Mouse (Mus musculus): Measurements from ENCODE around the gene Rhbdd1.

Gene Rhbdd1

DNA sequence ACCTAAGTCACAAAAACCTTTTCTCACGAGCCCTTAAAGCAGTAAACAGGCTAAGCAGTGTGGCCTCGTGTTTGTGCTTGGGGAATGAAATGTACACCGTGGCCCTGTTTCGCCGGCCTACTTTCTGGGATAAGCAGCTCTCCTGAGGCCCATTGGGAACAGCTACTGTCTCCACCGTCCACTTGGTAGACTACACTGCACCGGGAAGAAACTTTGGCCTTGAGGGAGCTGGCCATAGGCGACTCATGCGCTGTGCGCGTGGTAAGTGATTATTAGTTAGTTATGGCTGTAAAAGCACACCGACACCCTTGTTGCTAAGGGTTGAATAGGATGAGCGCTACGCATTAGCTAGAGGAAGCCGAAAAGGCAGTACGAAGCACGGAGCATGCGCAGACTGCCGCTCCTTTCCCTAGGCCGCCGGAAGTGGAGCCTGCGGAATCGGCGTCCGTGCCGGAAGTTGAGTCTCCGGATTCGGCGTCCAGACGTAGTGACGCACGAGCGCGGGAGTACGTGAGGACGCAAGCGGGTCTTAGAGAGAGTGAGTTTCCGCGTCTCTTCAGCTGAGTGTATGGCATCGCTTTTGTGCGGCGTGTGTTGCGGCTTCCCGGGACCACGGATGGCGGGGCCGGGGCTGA is at the start of gene Rhbdd1:
TSS of gene Rhbdd1 (plus strand) at position 342 of the 635 bp plus-strand sequence.
- peak; percentile 98 for DNase-seq (ENCODE audit: low read depth, low spot score)

DNA sequence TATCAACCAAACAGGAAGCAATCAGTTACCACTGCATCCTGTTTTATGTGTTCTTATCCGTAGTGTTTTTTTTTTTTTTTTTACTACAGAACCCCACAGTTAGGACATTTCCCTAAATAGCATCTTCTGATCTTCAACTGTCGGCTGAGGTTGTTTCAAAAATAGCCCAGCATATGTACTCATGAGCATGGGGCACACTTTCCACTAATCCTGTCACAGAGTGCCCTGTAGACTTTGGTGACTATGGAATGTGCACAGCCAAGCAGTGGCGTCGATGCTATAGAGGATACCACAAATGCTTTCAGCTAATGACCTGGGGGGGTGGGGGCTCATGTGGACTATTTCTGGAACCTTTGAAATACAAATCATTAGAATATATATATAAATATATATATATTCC is 48.7 kb upstream of the Rhbdd1 start:
- DNase-seq (ENCODE audit: low read depth, low spot score) = no peak

DNA sequence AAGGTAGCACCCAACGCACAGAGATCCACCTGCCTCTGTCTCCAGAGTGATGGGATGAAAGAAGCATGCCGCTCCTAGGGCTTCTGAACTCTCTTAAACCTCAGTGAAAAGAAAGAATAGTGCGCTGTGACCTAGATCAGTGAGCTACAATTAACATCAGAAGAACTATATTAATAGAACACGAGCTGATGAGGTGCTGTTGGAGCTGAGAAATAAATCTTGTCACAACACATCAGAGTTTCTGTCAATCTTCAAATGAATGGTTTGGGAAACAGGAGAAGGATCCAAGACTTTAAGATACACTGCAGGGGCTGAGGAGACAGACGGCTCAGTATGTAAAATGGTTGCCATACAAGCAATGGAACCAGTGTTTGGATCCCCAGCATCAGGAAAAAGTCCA is 44.0 kb upstream of the Rhbdd1 start:
- no peak for DNase-seq (ENCODE audit: low read depth, low spot score)

DNA sequence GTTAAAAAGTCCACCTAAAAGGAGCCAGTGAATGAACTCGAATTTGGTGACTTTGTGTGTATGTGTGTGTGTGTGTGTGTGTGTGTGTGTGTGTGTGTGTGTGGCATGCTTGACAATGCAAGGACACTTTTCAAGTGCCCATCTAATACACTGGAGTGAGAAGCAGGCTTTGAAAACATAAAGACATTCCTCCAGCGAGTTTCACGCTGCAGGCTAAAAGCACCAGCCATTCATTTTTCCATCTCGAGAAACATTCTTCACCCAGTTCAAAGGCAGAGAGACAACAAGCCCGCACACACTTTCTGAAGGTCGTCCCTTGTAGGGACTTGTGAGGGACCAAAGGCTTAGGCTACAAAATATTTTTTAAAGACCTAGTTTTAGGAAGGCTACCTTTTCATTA is 42.7 kb upstream of the Rhbdd1 start:
- peak; percentile 50 for DNase-seq (ENCODE audit: low read depth, low spot score)

DNA sequence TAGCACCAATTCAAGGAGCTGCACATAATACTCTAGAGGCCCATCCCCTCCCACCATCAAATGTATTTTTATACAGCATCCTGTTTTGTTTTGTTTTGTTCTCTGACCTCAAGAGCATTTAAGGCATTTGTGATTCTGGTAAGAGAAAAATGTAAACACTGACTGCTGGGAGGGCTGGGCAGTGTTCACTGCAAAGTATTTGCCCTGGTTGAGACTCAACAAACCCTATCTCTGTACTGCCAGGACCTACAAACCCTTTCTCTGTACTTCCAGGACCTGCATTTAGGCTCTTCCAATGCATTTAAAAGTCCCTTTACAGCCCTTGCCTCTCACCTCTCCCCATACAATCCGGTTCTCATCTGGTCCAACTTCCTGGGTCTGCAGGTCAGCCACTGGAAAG is 41.9 kb upstream of the Rhbdd1 start:
- DNase-seq (ENCODE audit: low read depth, low spot score) = no peak

- DNase-seq (ENCODE audit: low read depth, low spot score) = no peak
These were observed 36.5 kb upstream of the Rhbdd1 start for GRCm38 (mm10) chr1:82279768-82280167.

DNA sequence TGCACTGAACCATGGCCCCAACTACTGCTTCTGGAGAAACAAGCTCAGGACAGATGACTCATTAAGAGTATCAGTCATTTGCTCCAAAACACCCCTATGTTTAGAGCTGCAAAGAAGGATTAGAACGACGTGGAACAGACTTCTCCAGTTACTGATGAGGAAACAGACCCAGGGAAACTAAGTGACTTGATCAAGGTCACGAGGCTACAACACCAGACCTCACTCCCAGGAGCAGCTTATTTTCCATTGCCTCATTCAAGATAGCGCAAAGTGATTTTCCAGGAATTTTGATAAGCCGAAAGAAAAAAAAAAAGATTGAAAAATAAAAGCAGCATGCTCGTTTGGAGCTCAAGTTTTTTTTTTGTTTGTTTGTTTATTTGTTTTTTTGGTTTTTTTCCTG is 34.4 kb upstream of the Rhbdd1 start:
- DNase-seq (ENCODE audit: low read depth, low spot score) = no peak

DNA sequence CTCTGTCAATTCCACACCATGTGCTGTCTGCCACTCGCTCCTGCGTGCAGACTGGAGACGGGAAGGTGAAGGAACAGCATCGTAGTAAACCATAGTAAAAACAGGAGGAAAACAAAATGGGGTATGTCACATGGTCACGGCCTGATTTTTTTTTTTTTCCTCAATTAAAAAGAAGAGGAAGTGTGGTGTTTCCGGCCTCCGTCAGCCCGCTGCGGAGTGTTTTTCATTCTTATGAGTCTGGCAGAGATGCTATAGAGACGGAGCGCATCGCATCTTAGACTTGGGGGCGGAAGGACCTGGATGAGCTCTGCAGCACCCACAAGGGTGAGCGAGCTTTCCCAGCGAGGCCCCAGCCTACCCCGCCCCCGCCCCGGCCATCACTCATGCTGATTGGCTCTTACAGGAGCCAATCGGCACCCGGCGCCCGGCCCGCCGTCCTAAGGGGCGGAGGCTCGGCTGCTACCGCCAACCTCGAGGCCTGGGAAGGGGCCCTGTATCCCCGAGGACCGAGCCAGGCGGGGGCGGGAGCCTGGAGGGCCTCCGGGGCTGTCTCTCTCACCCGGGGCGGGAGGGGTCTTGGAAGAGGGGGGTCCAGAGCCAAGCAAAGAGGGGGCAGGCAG is 33.1 kb upstream of the Rhbdd1 start:
- peak; percentile 94 for DNase-seq (ENCODE audit: low read depth, low spot score)

GRCm38 (mm10) chr1:82283901-82284301 is 32.4 kb upstream of the Rhbdd1 start:
- DNase-seq (ENCODE audit: low read depth, low spot score) = peak; percentile 33

DNA sequence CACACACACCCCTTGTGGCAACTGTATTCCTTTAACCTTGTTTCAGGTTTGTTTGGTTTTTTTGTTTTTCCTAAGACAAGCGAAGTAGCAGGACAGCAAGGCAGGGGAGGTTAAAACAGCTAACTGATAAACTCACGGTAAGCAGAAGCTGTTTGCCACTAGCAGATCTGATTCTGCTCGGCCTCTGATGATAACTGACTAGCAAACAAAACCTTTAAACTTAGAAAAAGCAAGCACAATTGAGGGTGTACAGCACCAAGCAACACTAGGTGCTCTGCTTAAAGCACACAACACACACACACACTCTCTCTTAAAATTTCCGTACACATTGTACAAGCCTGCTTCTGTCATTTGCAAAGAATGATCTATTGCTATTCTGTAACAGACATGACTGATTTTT is 31.8 kb upstream of the Rhbdd1 start:
- DNase-seq (ENCODE audit: low read depth, low spot score) = no peak

DNA sequence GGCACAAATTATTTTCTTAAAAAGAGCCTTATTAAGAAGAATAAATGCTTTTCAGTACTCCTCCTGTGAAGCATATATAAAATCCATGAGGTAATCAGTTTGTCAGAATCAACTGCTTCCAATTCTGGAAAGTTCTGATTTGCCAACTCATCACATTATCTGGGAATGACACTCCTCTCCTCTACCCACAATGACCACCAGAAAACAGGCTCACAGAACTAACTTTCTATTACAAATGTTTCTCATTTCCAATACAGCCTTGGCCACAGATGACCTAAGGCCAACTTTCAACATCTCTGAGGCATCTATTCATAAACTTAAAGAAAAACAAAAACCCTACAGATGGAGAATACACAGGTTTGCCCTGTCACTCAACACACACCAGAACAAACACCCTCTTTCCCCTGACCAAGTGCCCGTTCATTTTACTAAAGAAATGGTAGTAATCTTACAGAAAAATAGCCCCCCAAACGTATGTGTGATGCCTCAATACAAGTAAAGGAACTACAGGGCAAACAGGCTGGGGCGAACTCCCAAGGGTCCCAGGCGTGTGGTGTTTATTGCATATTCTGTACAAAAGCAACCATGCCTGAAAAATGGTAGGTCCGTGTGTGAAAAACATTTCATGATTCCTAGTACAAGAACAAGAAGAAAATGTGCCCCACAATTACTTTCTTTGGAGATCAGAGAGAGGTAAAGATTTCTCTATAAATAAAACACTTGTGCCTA is 30.6 kb upstream of the Rhbdd1 start:
- no peak for DNase-seq (ENCODE audit: low read depth, low spot score)

GRCm38 (mm10) chr1:82286190-82287051 is 29.8 kb upstream of the Rhbdd1 start:
- DNase-seq (ENCODE audit: low read depth, low spot score) = no peak

GRCm38 (mm10) chr1:82287052-82287775 is 29.0 kb upstream of the Rhbdd1 start:
- DNase-seq (ENCODE audit: low read depth, low spot score) = no peak

DNA sequence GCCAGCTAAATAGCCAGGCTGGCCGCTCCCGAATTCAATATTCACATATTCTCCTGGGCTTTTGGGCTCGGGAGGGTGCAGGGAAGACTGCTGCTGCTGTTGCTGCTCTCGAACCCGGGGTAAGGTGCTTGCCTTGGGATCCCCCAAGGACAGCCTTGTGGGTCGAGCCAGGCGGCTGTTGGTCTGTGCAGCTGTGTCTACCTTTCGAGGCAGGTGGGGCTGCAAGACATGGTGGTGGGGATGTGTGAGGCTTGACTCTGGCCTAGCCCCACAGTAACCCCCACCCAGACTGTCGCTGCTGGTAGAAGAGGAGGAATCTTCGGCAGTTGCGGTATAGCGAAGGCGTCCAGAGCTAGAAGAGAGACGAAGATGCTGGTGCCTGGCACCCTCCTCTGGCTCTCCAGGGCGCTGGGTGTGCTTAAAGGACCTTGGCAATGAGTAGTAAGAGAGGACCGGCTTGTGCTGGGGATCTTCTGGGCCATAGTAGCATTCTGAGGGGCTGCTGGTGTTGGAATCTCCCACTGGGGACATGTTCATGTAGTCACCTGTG is 28.4 kb upstream of the Rhbdd1 start:
- DNase-seq (ENCODE audit: low read depth, low spot score) = no peak

DNA sequence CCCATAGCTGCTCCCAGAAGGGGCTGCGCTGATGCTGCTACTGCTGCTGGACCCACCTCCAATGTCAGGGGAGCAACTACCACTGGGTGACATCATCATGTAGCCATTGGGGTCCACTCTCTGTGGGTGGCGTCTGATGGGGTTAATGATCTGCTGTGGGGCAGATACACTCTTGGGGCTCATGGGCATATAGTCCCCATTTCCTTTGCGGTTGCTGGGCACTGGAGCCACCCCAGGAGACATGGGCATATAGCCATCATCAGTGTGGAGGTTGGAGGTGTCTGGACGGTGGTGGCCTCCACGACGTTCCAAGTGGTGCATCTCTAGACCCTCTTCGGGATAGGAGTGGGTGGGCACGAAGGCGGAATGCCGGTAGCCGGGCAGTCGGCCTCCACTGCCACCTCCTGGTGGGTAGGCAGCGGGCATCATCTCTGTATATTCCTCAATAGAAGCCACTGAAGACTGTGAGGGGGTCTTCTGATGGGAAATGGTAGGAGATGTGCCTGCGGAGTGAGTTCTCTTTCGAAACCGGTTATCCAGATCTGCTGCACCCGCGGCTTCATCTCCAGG is 27.7 kb upstream of the Rhbdd1 start:
- DNase-seq (ENCODE audit: low read depth, low spot score) = no peak

DNA sequence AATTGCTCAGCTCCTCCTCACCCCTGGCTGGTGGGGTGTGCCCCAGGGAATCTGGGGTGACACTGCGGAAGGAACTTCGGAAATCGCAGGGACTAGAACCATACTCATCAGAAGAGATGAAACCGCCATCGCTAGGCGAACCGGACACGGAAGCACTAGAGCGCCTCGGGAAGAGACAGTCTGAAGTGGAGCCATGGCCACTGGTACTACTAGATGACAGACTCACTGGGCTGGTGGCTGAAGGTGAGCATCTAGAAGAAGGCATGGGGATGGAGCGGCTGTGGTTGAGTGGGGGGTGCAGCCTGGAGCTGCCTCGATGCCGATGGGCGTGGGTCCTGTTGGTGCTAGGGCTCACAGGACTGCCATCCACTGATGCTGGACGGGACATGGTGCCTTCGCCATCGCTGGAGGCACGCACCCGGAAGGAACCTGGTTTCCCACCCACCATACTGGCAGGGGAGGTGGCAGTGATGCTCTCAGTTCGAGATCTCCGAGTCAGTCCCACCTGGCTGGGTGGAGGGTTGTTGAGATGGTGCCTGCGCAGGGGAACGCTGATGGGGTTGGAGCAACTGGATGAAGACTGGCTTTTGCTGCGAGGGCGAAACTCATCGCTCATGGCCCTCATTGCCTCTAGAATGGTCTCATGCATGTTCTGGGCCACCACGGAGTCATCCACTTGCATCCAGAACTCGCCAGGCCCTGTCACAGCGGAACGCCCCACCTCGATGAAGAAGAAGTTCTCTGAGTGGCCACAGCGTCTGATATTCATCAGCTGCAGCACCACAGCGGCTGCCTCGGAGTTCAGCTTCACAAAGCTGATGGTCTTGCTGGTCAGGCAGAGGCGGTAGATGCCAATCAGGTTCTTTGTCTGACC is 26.9 kb upstream of the Rhbdd1 start:
- peak; percentile 20 for DNase-seq (ENCODE audit: low read depth, low spot score)

GRCm38 (mm10) chr1:82289990-82290681 is 26.1 kb upstream of the Rhbdd1 start:
- peak; percentile 56 for DNase-seq (ENCODE audit: low read depth, low spot score)

DNA sequence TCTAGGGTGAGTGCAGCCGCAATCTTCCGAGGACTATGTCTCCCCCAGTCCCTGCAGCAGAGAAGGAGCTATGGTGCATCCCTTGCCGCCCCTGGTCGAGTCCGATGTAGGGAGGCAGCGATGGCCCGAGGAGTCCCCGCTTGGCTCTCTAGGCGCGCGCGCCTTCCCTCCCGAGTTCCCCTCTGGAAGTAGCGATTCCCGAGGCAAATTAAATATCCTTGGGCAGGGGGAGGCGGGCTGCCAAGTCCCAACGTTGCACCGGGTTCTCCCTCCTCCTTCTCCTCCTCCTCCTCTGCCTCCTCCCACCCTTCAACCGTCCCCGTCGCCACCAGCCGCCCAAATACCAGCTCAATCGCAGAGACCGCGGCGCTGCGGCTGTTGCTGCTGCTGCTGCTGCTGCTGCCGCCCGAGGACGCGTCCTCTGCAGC is 25.5 kb upstream of the Rhbdd1 start:
- peak; percentile 76 for DNase-seq (ENCODE audit: low read depth, low spot score)
